Mouse (Mus musculus): ENCODE results near the gene Rnpc3. TPM values are rescaled to one million over a fixed set of nuclear protein-coding genes. Genes with fewer than 3 reads are reported as not detected.
"Not testable (repeated sequence)": the region's sequence is repeated elsewhere in the genome, so short reads cannot be mapped to it uniquely, and the experiment has no call there.

Gene Rnpc3
- polyA plus RNA-seq (2015; fragmentation: Nextera tagmentation; extraction: Ambion mirVana) = 60.7 and 64.3 TPM in 2 replicates

DNA sequence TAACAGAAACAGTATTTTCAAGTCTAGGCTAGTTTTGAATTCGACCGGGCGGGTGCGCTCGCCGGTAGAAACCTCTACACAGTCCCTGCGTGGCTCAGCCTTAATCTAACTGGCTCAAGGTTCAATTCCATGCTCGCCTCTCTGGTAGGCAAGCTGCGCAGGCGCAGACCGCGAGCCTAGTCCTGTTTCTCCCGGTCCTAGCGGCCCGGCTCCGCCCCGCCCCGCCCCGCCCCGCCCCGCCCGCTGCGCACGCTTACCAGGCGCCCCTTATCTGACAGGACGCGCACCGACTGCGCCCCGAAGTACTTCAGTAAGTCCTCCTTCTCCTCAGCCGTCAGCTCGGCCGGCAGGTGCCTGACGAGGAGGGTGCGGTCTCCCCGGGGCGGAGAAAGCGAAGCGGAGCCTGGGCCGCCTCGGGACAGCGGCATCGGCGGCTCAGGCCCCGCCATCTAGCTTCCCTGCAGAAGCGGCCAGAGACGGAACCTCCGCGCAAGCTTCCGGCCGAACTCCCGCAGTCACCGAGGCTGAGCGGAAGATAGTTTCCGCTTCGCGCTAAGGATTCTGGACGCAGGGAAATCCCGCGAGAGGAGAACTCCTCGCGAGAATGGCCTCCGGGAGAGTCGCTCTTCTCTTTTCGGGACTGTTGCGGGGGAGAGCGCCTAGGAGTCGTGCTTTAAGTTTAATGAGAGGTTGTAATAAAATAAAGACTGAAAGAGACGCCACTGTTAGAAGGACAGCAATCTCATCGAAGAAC is at the start of gene Rnpc3:
Gene Rnpc3 (minus strand): TSS at position 544 of the 754 bp plus-strand sequence.
- H3K27ac ChIP-seq (ENCODE audit: low read length) = peak within 1 kb of the TSS; percentile 97
- peaks cover 3% of the 10 kb centered on the region; the same call in 1 of the 2 replicates for H3K36me3 ChIP-seq (ENCODE audit: control insufficient read depth, insufficient read depth, low read length)
- peak within 1 kb of the TSS; percentile 58 for H3K4me3 ChIP-seq (ENCODE audit: low read depth, low read length)
- under 1% methylated on average over 69 of the region's 70 CpGs for WGBS
- ATAC-seq = peak; percentile 98
- H3K9me3 ChIP-seq (replicated peaks; ENCODE audit: control insufficient read depth, low read length, poor library complexity, severe bottlenecking) = no peaks in the 10 kb centered on the region
- H3K27me3 ChIP-seq (ENCODE audit: control insufficient read depth, insufficient read depth, low read depth, low read length) = no peaks in the 10 kb centered on the region
- peaks cover 11% of the 10 kb centered on the region for H3K4me1 ChIP-seq (ENCODE audit: control insufficient read depth, insufficient read depth, low read length)
- peak within 1 kb of the TSS; percentile 73 for H3K4me2 ChIP-seq (ENCODE audit: low read length)
- H3K9ac ChIP-seq (ENCODE audit: low read depth, low read length) = peak within 1 kb of the TSS; percentile 83

DNA sequence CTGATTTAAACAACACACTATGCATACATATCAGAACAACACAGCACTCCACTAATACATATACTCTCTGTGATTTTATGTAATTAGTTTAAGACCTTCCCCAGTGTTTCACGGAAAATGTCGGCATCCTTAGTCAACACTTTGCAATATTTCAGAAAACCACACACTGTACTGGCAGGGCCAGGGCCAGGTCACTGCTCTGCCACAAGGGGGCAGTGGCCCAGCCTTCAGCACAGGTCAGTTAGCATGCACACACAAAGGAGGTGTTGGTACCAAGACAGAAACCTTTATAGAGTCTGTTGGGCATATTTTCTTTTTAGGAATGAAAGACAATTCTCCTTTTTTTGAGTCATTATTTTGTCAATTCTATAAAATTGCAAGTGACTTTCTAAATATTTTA is 27.0 kb upstream of the Rnpc3 start:
- 64% methylated on average over 2 of the region's 2 CpGs for WGBS
- no peaks in the 10 kb centered on the region for H3K27me3 ChIP-seq (ENCODE audit: control insufficient read depth, insufficient read depth, low read depth, low read length)
- peak; percentile 36; the same call in 1 of the 2 replicates for ATAC-seq

DNA sequence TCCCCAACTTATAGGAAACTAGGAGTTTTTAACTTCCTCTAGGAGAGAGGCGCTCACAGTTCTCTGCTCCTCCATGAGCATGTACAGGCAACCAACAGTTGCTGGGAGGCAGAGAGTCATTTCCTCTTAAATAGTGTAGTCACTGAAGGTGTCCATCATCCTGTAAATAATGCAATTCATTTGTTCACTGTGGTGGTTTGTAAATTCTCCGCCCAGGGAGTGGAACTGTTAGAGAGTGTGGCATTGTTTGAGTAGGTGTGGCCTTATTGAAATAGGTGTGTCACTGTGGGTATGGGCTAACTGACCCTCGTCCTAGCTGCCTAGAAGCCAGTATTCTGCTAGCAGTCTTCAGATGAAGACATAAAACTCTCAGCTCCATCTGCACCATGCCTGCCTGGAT is 24.4 kb upstream of the Rnpc3 start:
- 79% methylated on average over 3 of the region's 3 CpGs for WGBS
- Histone ChIP-seq H3K9ac (ENCODE audit: low read depth, low read length) (no peak overlapping the region), H3K4me2 (ENCODE audit: low read length) (no peak overlapping the region), H3K4me3 (ENCODE audit: low read depth, low read length) (no peak overlapping the region), H3K36me3 (ENCODE audit: control insufficient read depth, insufficient read depth, low read length) (no peaks in the 10 kb centered on the region), H3K27ac (ENCODE audit: low read length) (no peak overlapping the region), H3K4me1 (ENCODE audit: control insufficient read depth, insufficient read depth, low read length) (no peaks in the 10 kb centered on the region), H3K27me3 (ENCODE audit: control insufficient read depth, insufficient read depth, low read depth, low read length) (no peaks in the 10 kb centered on the region), H3K9me3 (replicated peaks; ENCODE audit: control insufficient read depth, low read length, poor library complexity, severe bottlenecking) (no peaks in the 10 kb centered on the region)
- no peak for ATAC-seq

More for the DNA sequence above, 27.0 kb upstream of the Rnpc3 start:
- Histone ChIP-seq H3K4me1 (ENCODE audit: control insufficient read depth, insufficient read depth, low read length) (no peaks in the 10 kb centered on the region), H3K4me2 (ENCODE audit: low read length) (no peak overlapping the region), H3K36me3 (ENCODE audit: control insufficient read depth, insufficient read depth, low read length) (no peaks in the 10 kb centered on the region), H3K9me3 (replicated peaks; ENCODE audit: control insufficient read depth, low read length, poor library complexity, severe bottlenecking) (no peaks in the 10 kb centered on the region), H3K27ac (ENCODE audit: low read length) (no peak overlapping the region), H3K9ac (ENCODE audit: low read depth, low read length) (no peak overlapping the region), H3K4me3 (ENCODE audit: low read depth, low read length) (no peak overlapping the region)

DNA sequence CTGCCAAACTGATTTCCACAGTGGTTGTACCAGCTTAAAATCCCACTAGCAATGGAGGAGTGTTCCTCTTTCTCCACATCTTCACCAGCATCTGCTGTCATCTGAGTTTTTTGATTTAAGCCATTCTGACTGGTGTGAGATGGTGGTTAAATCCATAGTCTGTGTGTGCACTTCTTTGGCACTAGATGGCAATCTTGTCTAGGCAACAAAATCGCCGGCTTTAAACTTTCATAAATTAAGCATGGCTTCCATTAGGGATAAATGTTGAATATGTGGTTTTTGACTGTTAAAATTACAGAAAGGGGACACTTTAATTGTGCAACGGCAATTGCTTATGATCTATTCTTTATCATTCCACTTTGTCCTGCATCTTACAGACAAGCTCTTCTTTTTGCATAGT is 21.4 kb upstream of the Rnpc3 start:
- H3K36me3 ChIP-seq (ENCODE audit: control insufficient read depth, insufficient read depth, low read length); H3K27ac ChIP-seq (ENCODE audit: low read length); H3K4me2 ChIP-seq (ENCODE audit: low read length); H3K27me3 ChIP-seq (ENCODE audit: control insufficient read depth, insufficient read depth, low read depth, low read length); H3K9ac ChIP-seq (ENCODE audit: low read depth, low read length); H3K4me1 ChIP-seq (ENCODE audit: control insufficient read depth, insufficient read depth, low read length); H3K9me3 ChIP-seq (replicated peaks; ENCODE audit: control insufficient read depth, low read length, poor library complexity, severe bottlenecking); H3K4me3 ChIP-seq (ENCODE audit: low read depth, low read length): not testable (repeated sequence)
- peak; percentile 71; the same call in 1 of the 2 replicates for ATAC-seq
- WGBS = 46% methylated on average over 3 of the region's 3 CpGs

DNA sequence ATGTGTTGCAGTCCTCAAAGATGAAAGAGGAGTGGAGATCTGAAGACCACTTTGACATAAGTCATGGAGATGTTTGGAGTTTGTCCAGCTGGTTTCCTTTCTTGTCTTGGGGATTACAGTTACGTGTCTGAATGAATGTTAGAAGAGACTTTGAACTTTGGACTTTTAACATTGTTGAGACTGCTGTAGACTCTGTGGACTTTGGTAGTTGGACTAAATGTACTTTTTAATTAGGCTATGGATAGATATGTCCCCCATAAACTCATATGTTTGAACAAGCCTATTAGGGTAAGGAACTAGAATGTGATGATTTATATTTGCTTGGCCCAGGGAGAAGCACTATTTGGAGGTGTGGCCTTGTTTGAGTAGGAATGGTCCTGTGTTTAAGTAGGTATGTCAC is 9.6 kb upstream of the Rnpc3 start:
- Histone ChIP-seq H3K9me3 (replicated peaks; ENCODE audit: control insufficient read depth, low read length, poor library complexity, severe bottlenecking) (no peaks in the 10 kb centered on the region), H3K4me1 (ENCODE audit: control insufficient read depth, insufficient read depth, low read length) (no peaks in the 10 kb centered on the region), H3K27ac (ENCODE audit: low read length) (no peak overlapping the region), H3K4me2 (ENCODE audit: low read length) (no peak overlapping the region), H3K4me3 (ENCODE audit: low read depth, low read length) (no peak overlapping the region), H3K9ac (ENCODE audit: low read depth, low read length) (no peak overlapping the region), H3K36me3 (ENCODE audit: control insufficient read depth, insufficient read depth, low read length) (no peaks in the 10 kb centered on the region), H3K27me3 (ENCODE audit: control insufficient read depth, insufficient read depth, low read depth, low read length) (no peaks in the 10 kb centered on the region)
- WGBS = 77% methylated on average over 1 of the region's 1 CpGs
- ATAC-seq = no peak

DNA sequence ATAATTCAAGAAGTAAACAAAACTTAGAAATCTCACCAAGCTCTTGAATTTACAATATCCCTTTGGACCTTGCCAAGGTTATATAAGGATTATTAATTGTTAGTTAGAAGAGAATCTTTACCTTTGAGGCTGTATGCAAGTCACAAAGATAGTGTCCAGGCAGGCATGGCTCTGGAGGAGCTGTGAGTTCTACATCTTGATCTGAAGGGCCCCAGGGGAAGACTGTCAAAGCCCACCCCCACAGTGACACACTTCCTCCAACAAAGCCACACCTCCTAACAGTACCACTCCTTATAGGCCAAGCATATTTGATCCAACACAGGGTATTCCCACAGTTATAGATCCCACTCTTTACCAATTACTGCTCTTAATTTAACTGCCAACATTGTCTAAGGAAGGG is 4.3 kb upstream of the Rnpc3 start:
- no peak overlapping the region for H3K4me2 ChIP-seq (ENCODE audit: low read length)
- H3K9me3 ChIP-seq (replicated peaks; ENCODE audit: control insufficient read depth, low read length, poor library complexity, severe bottlenecking) = no peaks in the 10 kb centered on the region
- no peak for ATAC-seq
- no peaks in the 10 kb centered on the region for H3K27me3 ChIP-seq (ENCODE audit: control insufficient read depth, insufficient read depth, low read depth, low read length)
- no peak overlapping the region for H3K4me3 ChIP-seq (ENCODE audit: low read depth, low read length)
- no peak overlapping the region for H3K27ac ChIP-seq (ENCODE audit: low read length)
- no peaks in the 10 kb centered on the region for H3K36me3 ChIP-seq (ENCODE audit: control insufficient read depth, insufficient read depth, low read length)
- peaks cover 5% of the 10 kb centered on the region for H3K4me1 ChIP-seq (ENCODE audit: control insufficient read depth, insufficient read depth, low read length)
- H3K9ac ChIP-seq (ENCODE audit: low read depth, low read length) = no peak overlapping the region

DNA sequence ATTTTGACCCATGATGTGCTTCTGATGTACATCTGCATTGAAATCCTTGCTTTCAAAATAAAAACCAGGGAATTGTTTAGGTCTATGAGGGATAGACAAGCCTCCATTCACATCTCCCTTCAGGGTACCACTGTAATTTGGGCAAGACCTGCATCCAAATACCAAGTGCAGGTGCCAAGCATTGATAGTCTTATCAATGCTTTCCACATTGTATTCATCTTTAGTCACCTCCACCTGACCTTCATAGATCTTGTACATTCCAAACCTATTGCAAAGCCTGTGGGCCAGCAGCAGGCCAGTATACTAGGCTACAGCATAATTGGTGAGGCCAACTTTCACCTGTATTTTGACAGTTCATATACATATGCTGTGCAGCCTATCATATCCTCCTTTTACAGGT is 1.7 kb upstream of the Rnpc3 start:
- Histone ChIP-seq H3K36me3 (ENCODE audit: control insufficient read depth, insufficient read depth, low read length) (peaks cover 3% of the 10 kb centered on the region; the same call in 1 of the 2 replicates), H3K27me3 (ENCODE audit: control insufficient read depth, insufficient read depth, low read depth, low read length) (no peaks in the 10 kb centered on the region), H3K4me3 (ENCODE audit: low read depth, low read length) (no peak overlapping the region), H3K4me2 (ENCODE audit: low read length) (no peak overlapping the region), H3K9ac (ENCODE audit: low read depth, low read length) (no peak overlapping the region), H3K9me3 (replicated peaks; ENCODE audit: control insufficient read depth, low read length, poor library complexity, severe bottlenecking) (no peaks in the 10 kb centered on the region), H3K27ac (ENCODE audit: low read length) (no peak overlapping the region), H3K4me1 (ENCODE audit: control insufficient read depth, insufficient read depth, low read length) (peaks cover 11% of the 10 kb centered on the region)
- ATAC-seq = no peak

DNA sequence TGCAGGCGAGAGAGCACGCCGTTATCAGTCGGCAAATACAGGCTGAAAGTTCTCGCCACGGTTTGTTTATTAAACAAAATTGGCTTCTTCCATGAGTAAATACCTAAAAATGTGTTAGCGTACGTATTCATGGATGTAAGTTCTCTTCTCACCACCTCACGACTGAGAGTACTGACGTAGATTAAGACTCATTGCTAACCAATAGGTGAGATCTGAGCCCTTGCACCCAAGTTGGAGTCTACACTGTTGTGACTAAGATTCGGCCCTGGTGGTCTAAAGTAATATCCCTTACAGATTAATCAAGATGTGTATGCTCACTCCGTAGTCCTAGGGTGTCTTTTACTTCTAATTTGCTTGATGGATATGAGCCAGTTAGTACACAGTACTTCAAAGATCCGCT is 615 bp upstream of the Rnpc3 start:
- H3K9ac ChIP-seq (ENCODE audit: low read depth, low read length) = peak overlapping the region; percentile 83
- H3K36me3 ChIP-seq (ENCODE audit: control insufficient read depth, insufficient read depth, low read length) = peaks cover 3% of the 10 kb centered on the region; the same call in 1 of the 2 replicates
- 17% methylated on average over 13 of the region's 13 CpGs for WGBS
- peak; percentile 14 for ATAC-seq
- H3K4me3 ChIP-seq (ENCODE audit: low read depth, low read length) = peak overlapping the region; percentile 58
- peak overlapping the region; percentile 97 for H3K27ac ChIP-seq (ENCODE audit: low read length)
- no peaks in the 10 kb centered on the region for H3K27me3 ChIP-seq (ENCODE audit: control insufficient read depth, insufficient read depth, low read depth, low read length)
- H3K9me3 ChIP-seq (replicated peaks; ENCODE audit: control insufficient read depth, low read length, poor library complexity, severe bottlenecking) = no peaks in the 10 kb centered on the region
- H3K4me1 ChIP-seq (ENCODE audit: control insufficient read depth, insufficient read depth, low read length) = peaks cover 11% of the 10 kb centered on the region
- peak overlapping the region; percentile 73 for H3K4me2 ChIP-seq (ENCODE audit: low read length)

DNA sequence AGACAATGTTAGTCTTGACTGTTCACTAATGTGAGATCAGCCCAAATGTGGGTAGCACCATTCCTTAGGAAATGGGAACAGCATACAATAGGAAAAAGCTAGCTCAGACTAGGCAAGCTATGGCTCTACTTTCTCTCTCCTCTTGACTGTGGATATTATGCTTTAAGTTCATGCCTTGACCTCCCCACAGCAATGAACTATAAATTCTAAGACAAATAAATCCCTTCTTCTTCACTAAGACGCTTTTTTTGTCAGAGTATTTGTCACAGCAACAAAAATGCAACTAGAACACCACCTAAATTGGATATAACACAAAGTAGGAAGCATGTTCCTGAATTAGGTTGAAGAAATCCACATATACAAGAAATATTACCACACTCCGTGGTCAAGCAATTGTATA is 23.4 kb downstream of the Rnpc3 start, which contains the start of gene Amy1:
Gene Amy1 (minus strand): TSS at position 101 of the 400 bp plus-strand sequence.
- 95% methylated on average over 2 of the region's 2 CpGs for WGBS
- H3K36me3 ChIP-seq (ENCODE audit: control insufficient read depth, insufficient read depth, low read length) = peaks cover 9% of the 10 kb centered on the region
- no peaks in the 10 kb centered on the region for H3K27me3 ChIP-seq (ENCODE audit: control insufficient read depth, insufficient read depth, low read depth, low read length)
- H3K9me3 ChIP-seq (replicated peaks; ENCODE audit: control insufficient read depth, low read length, poor library complexity, severe bottlenecking) = no peaks in the 10 kb centered on the region
- H3K27ac ChIP-seq (ENCODE audit: low read length) = no peak within 1 kb of the TSS
- no peak within 1 kb of the TSS for H3K9ac ChIP-seq (ENCODE audit: low read depth, low read length)
- H3K4me2 ChIP-seq (ENCODE audit: low read length) = no peak within 1 kb of the TSS
- no peaks in the 10 kb centered on the region for H3K4me1 ChIP-seq (ENCODE audit: control insufficient read depth, insufficient read depth, low read length)
- ATAC-seq = no peak
- H3K4me3 ChIP-seq (ENCODE audit: low read depth, low read length) = no peak within 1 kb of the TSS

Data from midbrain, embryonic 16.5 days (tissue).